Mouse (Mus musculus): ENCODE data around the gene Mymx. TPM values are rescaled to one million over a fixed set of nuclear protein-coding genes. Genes with fewer than 3 reads are reported as not detected.
A peak's percentile ranks its signal among the peaks of the same experiment; 100 is the strongest.

Mymx gene
- polyA plus RNA-seq, 1 experiment = 5.8 TPM

DNA sequence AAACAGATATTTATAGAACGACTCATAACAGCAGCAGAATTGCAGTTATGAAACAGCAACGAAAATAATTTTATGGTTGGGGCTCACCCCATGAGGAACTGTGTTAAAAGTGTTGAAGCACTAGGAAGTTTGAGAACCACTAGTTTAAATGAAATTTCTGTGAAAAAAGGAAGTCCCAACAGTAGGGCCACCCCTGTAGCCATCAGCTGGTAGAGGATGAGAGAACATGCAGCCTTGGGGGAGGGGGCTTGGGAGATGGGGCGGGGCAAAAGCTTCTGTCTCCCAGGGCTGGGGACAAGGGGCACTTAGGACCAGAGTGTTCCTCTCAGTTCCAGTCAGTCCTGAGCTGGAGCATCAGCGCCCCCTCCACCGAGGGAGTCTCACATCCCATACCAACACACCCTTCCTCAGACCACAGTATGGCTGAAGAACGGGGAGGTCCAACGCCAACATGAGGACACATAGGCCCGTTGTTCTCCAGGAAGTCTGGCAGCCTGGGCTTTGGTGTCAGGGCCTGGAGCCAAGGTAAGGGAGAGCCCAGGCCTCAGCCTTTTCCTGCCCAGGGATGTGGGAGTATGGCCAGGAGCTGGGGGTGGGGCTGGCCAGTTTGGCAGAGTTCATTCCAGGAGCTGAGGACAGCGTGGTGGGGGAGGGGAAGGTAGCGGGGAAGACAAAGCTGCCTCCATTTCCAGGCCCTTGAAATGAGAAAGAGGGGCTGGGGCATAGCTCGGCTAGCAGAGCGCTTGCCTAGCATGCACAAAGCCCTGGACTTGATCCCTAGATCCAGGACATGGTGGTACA, 17.6 kb downstream of the Mymx start:
- peaks cover 3% of the 10 kb centered on the region for H3K4me1 ChIP-seq (ENCODE audit: control insufficient read depth, insufficient read depth, insufficient read length, low read length)
- no peaks in the 10 kb centered on the region; the same call in 1 of the 2 replicates for H3K36me3 ChIP-seq (ENCODE audit: control insufficient read depth, insufficient read depth, low read length)
- peak overlapping the region; percentile 61 for H3K27ac ChIP-seq (ENCODE audit: insufficient read depth, low read depth, low read length)
- no peak for TF ChIP-seq POLR2A (IDR thresholded peaks at IDR 0.05; ENCODE audit: low read depth, low read length)
- 54% methylated on average over 12 of the region's 12 CpGs for WGBS
- H3K4me3 ChIP-seq (ENCODE audit: low read depth, low read length) = peak overlapping the region; percentile 31
- no peaks in the 10 kb centered on the region for H3K27me3 ChIP-seq (ENCODE audit: control insufficient read depth, insufficient read depth, low read length)

GRCm38 (mm10) chr17:45582715-45583355, 19.1 kb downstream of the Mymx start:
- TF ChIP-seq CTCF (IDR thresholded peaks at IDR 0.05; ENCODE audit: extremely low read depth, insufficient read length, insufficient replicate concordance, low read depth, low read length) (peak; percentile 62; the same call in 1 of the 2 replicates), POLR2A (IDR thresholded peaks at IDR 0.05; ENCODE audit: low read depth, low read length) (no peak)
- no peak overlapping the region for H3K4me3 ChIP-seq (ENCODE audit: low read depth, low read length)
- WGBS = 58% methylated on average over 6 of the region's 6 CpGs
- no peak overlapping the region for H3K27ac ChIP-seq (ENCODE audit: insufficient read depth, low read depth, low read length)
- H3K36me3 ChIP-seq (ENCODE audit: control insufficient read depth, insufficient read depth, low read length) = no peaks in the 10 kb centered on the region; the same call in 1 of the 2 replicates
- H3K4me1 ChIP-seq (ENCODE audit: control insufficient read depth, insufficient read depth, insufficient read length, low read length) = peaks cover 3% of the 10 kb centered on the region
- H3K27me3 ChIP-seq (ENCODE audit: control insufficient read depth, insufficient read depth, low read length) = no peaks in the 10 kb centered on the region

DNA sequence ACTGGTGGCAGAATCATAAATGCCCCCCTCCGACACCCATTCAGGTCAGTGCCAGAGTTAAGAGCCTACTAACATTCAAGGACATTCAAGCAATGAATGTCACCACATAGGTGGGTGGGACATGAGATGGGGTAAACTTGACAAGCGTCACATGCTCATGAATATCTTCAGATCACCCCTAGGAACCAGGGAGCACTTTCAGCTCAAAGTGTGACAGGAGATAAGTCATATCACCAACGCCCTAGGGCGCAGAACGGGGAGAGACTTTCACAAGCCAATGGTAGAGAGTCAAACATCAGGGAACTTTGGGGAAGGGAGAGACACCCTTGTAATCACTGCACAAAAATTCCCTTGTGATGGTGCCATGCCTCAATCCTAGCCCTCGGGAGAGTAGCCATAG, 19.7 kb downstream of the Mymx start:
- H3K4me1 ChIP-seq (ENCODE audit: control insufficient read depth, insufficient read depth, insufficient read length, low read length) = peaks cover 3% of the 10 kb centered on the region
- H3K36me3 ChIP-seq (ENCODE audit: control insufficient read depth, insufficient read depth, low read length) = no peaks in the 10 kb centered on the region; the same call in 1 of the 2 replicates
- no peak overlapping the region for H3K4me3 ChIP-seq (ENCODE audit: low read depth, low read length)
- no peak overlapping the region for H3K27ac ChIP-seq (ENCODE audit: insufficient read depth, low read depth, low read length)
- no peaks in the 10 kb centered on the region for H3K27me3 ChIP-seq (ENCODE audit: control insufficient read depth, insufficient read depth, low read length)
- 75% methylated on average over 6 of the region's 6 CpGs for WGBS
- no peak for TF ChIP-seq POLR2A (IDR thresholded peaks at IDR 0.05; ENCODE audit: low read depth, low read length)
- TF ChIP-seq CTCF (IDR thresholded peaks at IDR 0.05; ENCODE audit: extremely low read depth, insufficient read length, insufficient replicate concordance, low read depth, low read length) = no peak

DNA sequence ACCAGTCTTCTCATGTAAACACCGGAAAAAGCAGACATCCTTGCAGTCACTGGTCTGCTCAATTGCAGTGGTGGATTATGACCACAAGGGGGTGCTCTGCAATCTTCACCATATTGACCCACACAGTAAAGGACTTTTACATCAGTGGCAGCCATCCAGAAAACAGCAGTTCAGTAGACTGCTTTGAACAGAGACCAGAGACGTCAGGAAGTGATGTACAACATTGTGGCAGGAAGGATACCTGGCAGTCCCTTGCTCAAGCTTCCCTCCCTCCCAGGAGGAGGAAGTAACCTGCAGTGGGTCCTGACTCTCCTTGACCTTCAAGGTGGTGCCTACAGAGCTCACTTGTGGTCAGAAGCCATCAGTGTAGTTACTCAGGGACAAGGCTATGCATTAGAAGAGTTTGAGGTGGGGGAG, 20.3 kb downstream of the Mymx start:
- H3K27me3 ChIP-seq (ENCODE audit: control insufficient read depth, insufficient read depth, low read length) = no peaks in the 10 kb centered on the region
- peaks cover 3% of the 10 kb centered on the region for H3K4me1 ChIP-seq (ENCODE audit: control insufficient read depth, insufficient read depth, insufficient read length, low read length)
- no peak overlapping the region for H3K4me3 ChIP-seq (ENCODE audit: low read depth, low read length)
- no peaks in the 10 kb centered on the region; the same call in 1 of the 2 replicates for H3K36me3 ChIP-seq (ENCODE audit: control insufficient read depth, insufficient read depth, low read length)
- WGBS = 0% methylated on average over 2 of the region's 2 CpGs
- TF ChIP-seq CTCF (IDR thresholded peaks at IDR 0.05; ENCODE audit: extremely low read depth, insufficient read length, insufficient replicate concordance, low read depth, low read length) (peak; percentile 47; the same call in 1 of the 2 replicates), POLR2A (IDR thresholded peaks at IDR 0.05; ENCODE audit: low read depth, low read length) (no peak)
- H3K27ac ChIP-seq (ENCODE audit: insufficient read depth, low read depth, low read length) = no peak overlapping the region

DNA sequence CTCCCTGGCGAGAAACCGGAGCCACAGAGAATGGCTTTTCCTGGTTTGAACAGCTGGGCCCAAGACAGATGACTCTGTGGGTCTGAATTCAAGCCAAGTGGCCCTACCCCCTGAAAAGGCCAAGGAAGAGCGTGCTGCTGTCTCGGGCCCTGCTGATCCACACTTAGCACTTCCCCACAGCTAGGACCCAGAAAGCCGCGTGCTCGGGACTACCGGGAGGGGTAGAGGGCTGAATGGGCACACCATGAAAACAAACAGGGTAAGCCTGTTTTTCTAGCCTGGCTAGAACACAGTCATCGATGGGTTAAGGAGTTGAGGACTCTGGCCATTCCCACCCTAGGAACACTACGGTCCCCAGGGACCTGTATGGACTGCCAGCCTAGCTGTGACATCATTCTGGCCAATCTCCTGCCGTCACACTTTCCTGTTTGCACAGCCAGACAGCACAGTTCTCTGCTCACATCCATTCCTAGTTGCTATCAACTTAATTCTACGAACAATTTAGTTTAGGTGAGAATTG, 20.9 kb downstream of the Mymx start:
- no peak overlapping the region for H3K27ac ChIP-seq (ENCODE audit: insufficient read depth, low read depth, low read length)
- 16% methylated on average over 12 of the region's 12 CpGs for WGBS
- peaks cover 3% of the 10 kb centered on the region for H3K4me1 ChIP-seq (ENCODE audit: control insufficient read depth, insufficient read depth, insufficient read length, low read length)
- H3K4me3 ChIP-seq (ENCODE audit: low read depth, low read length) = no peak overlapping the region
- TF ChIP-seq POLR2A (IDR thresholded peaks at IDR 0.05; ENCODE audit: low read depth, low read length) = no peak
- no peak for TF ChIP-seq CTCF (IDR thresholded peaks at IDR 0.05; ENCODE audit: extremely low read depth, insufficient read length, insufficient replicate concordance, low read depth, low read length)
- no peaks in the 10 kb centered on the region for H3K27me3 ChIP-seq (ENCODE audit: control insufficient read depth, insufficient read depth, low read length)
- no peaks in the 10 kb centered on the region for H3K36me3 ChIP-seq (ENCODE audit: control insufficient read depth, insufficient read depth, low read length)

DNA sequence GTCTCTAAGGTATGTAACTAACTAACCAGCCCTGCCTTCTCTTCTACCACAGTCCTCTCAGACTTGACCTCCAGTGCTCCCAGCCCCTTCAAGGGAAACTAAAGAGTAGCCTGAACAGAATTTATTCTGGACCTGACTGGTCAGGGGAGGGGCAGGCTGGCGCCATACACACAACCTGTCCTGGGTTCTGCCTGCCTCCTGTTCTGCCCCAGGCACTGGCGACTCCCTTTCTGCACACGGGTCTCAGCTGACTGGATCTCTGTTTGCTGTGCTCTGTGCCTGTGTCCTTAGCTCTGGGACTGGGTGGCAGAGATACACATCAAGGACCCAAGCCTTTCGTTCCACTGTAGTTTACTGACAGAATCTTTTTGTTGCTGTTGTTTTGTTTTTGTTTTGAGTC, 22.3 kb downstream of the Mymx start:
- 93% methylated on average over 4 of the region's 4 CpGs for WGBS
- Histone ChIP-seq H3K27ac (ENCODE audit: insufficient read depth, low read depth, low read length) (no peak overlapping the region), H3K27me3 (ENCODE audit: control insufficient read depth, insufficient read depth, low read length) (no peaks in the 10 kb centered on the region), H3K4me1 (ENCODE audit: control insufficient read depth, insufficient read depth, insufficient read length, low read length) (peaks cover 6% of the 10 kb centered on the region), H3K36me3 (ENCODE audit: control insufficient read depth, insufficient read depth, low read length) (no peaks in the 10 kb centered on the region), H3K4me3 (ENCODE audit: low read depth, low read length) (no peak overlapping the region)
- TF ChIP-seq POLR2A (IDR thresholded peaks at IDR 0.05; ENCODE audit: low read depth, low read length) = no peak
- TF ChIP-seq CTCF (IDR thresholded peaks at IDR 0.05; ENCODE audit: extremely low read depth, insufficient read length, insufficient replicate concordance, low read depth, low read length) = no peak

DNA sequence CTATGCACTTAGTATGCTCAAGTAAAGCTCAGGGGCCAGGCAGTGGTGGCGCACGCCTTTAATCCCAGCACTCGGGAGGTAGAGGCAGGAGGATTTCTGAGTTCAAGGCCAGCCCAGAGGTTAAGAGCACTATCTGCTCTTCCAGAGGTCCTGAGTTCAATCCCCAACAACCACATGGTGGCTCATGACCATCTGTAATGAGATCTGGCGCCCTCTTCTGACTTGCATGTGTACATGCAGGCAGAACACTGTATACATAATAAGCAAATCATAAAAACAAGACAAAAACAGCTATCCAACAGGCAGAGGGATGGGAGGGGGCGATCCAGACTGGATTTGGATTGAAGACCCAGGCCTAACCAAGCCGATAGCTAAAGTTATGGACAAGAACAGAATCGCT, 23.1 kb downstream of the Mymx start:
- 79% methylated on average over 7 of the region's 7 CpGs for WGBS
- no peaks in the 10 kb centered on the region for H3K36me3 ChIP-seq (ENCODE audit: control insufficient read depth, insufficient read depth, low read length)
- H3K4me1 ChIP-seq (ENCODE audit: control insufficient read depth, insufficient read depth, insufficient read length, low read length) = peaks cover 6% of the 10 kb centered on the region
- TF ChIP-seq CTCF (IDR thresholded peaks at IDR 0.05; ENCODE audit: extremely low read depth, insufficient read length, insufficient replicate concordance, low read depth, low read length) = peak; percentile 33; the same call in 1 of the 2 replicates
- no peak for TF ChIP-seq POLR2A (IDR thresholded peaks at IDR 0.05; ENCODE audit: low read depth, low read length)
- no peaks in the 10 kb centered on the region for H3K27me3 ChIP-seq (ENCODE audit: control insufficient read depth, insufficient read depth, low read length)
- no peak overlapping the region for H3K4me3 ChIP-seq (ENCODE audit: low read depth, low read length)
- H3K27ac ChIP-seq (ENCODE audit: insufficient read depth, low read depth, low read length) = no peak overlapping the region

Measured in small intestine, adult 2 months (tissue).